20 mouse cellular contexts compared by ENCODE assay signal in the genomic region with DNA sequence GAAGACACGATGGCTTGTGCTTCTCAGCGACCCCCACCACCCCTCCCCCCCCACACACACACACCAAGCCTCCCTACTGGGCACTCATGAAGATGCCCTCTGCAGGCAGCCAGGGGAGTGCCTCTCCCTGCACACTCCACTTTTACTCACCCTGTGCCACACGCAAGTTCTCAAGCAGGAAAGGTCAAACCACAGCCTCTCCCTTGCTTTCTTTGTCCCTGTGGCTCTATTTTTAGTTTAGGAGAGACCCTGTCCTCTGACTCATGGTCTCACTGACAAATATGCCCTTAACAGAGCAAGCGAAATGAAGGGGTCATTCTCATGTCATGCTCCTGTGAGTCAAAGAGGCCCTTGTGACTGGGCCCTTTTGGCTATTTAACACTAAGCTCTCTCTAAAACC. TPM values are rescaled to one million over a fixed set of nuclear protein-coding genes. Genes with fewer than 3 reads are reported as not detected.
DNase-seq lines count a peak whose midpoint lies in the region; TF ChIP-seq lines count a peak whose summit lies in the region.
"Had no signal": no experiment of that assay in that cellular context is flagged by ENCODE, and none has a peak within 500 bp of the region (broad histone marks: within the 10 kb centered on the region; RNA-seq: fewer than 3 reads in every experiment).

No protein-coding gene starts in this region.

- H3K79me3 ChIP-seq in C2C12 (ENCODE audit: low read depth) = no peaks in the 10 kb centered on the region

- no peak for DNase-seq in heart, embryonic 10.5 days (ENCODE audit: low spot score)
- no peak for DNase-seq in heart, postnatal 10 days
- DNase-seq in 3134 (ENCODE audit: extremely low read depth, insufficient read length, low spot score) = peak; percentile 71
- DNase-seq in neural tube, embryonic 10.5 days (ENCODE audit: extremely low spot score, low spot score) = no peak
- no peak for DNase-seq in gastrocnemius, adult 2 months
- DNase-seq: cerebellum, adult 11-12 months; cerebellum, postnatal 36 days; forebrain, postnatal 0 days; layer of hippocampus, postnatal 36 days; left cerebral cortex, postnatal 4 days; lung, adult 18-20 months; lung, postnatal 36 days had no signal

- no peaks in the 10 kb centered on the region for H3K36me3 ChIP-seq in heart, embryonic 10.5 days
- H3K36me3 ChIP-seq in C2C12 (ENCODE audit: control insufficient read depth, insufficient read depth) = no peaks in the 10 kb centered on the region
- H3K36me3 ChIP-seq: hindbrain, embryonic 13.5 days; intestine, embryonic 15.5 days had no signal

- H3K4me3 ChIP-seq in heart, embryonic 10.5 days = no peak overlapping the region
- no peak overlapping the region for H3K4me3 ChIP-seq in C2C12 (ENCODE audit: insufficient read depth, poor library complexity, severe bottlenecking)
- no peak overlapping the region for H3K4me3 ChIP-seq in embryonic fibroblast, embryonic 13.5 days (ENCODE audit: insufficient read depth, low read length)
- no peak overlapping the region for H3K4me3 ChIP-seq in gastrocnemius, adult 2 months
- H3K4me3 ChIP-seq: erythroblast, embryonic 14.5 days; hindbrain, embryonic 13.5 days; intestine, embryonic 15.5 days had no signal

- H3K9me3 ChIP-seq in heart, embryonic 10.5 days = no peaks in the 10 kb centered on the region
- H3K9me3 ChIP-seq: hindbrain, embryonic 13.5 days; intestine, embryonic 15.5 days had no signal

- H3ac ChIP-seq in C2C12 (ENCODE audit: control insufficient read depth, insufficient read length, low read depth) = no peak overlapping the region

- WGBS in heart, embryonic 10.5 days = 25% methylated on average over 4 of the region's 4 CpGs

- peak overlapping the region; percentile 78; the same call in 1 of the 2 replicates for H3K27ac ChIP-seq in heart, embryonic 10.5 days
- H3K27ac ChIP-seq in embryonic fibroblast, embryonic 13.5 days (ENCODE audit: insufficient read depth, low read length) = peak overlapping the region; percentile 32; the same call in 1 of the 2 replicates
- H3K27ac ChIP-seq in gastrocnemius, adult 2 months = no peak overlapping the region
- H3K27ac ChIP-seq: hindbrain, embryonic 13.5 days; intestine, embryonic 15.5 days had no signal

- no peak for TF ChIP-seq POLR2A in embryonic fibroblast, embryonic 13.5 days (IDR thresholded peaks at IDR 0.05; ENCODE audit: low read depth, low read length)

- no peaks in the 10 kb centered on the region for H3K79me2 ChIP-seq in C2C12 (ENCODE audit: control insufficient read depth, insufficient read depth)

- intact Hi-C loops in heart, postnatal 10 days (cut with DNase I) = loop anchor here (5.0 kb wide), 1 partner anchor 328 kb away; no protein-coding TSS in a partner anchor
- intact Hi-C loops in gastrocnemius, adult 2 months (cut with DNase I) = no loop called here

- H3K4me1 ChIP-seq in heart, embryonic 10.5 days = peaks cover 22% of the 10 kb centered on the region
- H3K4me1 ChIP-seq in embryonic fibroblast, embryonic 13.5 days (ENCODE audit: control insufficient read depth, insufficient read depth, low read length) = peaks cover 20% of the 10 kb centered on the region
- H3K4me1 ChIP-seq: hindbrain, embryonic 13.5 days; intestine, embryonic 15.5 days had no signal

- no peaks in the 10 kb centered on the region for H3K27me3 ChIP-seq in heart, embryonic 10.5 days (ENCODE audit: insufficient read depth, poor library complexity, severe bottlenecking)
- H3K27me3 ChIP-seq in C2C12 (ENCODE audit: control insufficient read depth, insufficient read depth, insufficient read length) = no peaks in the 10 kb centered on the region
- H3K27me3 ChIP-seq: hindbrain, embryonic 13.5 days; intestine, embryonic 15.5 days had no signal

- TF ChIP-seq CTCF in C2C12 (IDR thresholded peaks at IDR 0.05; ENCODE audit: control insufficient read depth, insufficient read depth, insufficient read length) = peak; percentile 17
- TF ChIP-seq CTCF in embryonic fibroblast, embryonic 13.5 days (IDR thresholded peaks at IDR 0.05; ENCODE audit: borderline replicate concordance, insufficient read depth, low read length) = 0 out of 2 replicates have a peak, but pooled peaks have one; percentile 5
- no peak for TF ChIP-seq CTCF in gastrocnemius, adult 2 months (IDR thresholded peaks at IDR 0.05)

TF ChIP-seq in C2C12, 6 proteins besides CTCF, POLR2A, EP300 and RAD21:
- TF ChIP-seq MYOG (IDR thresholded peaks at IDR 0.05; ENCODE audit: control insufficient read depth, extremely low read depth, insufficient read length) = no peak
- no peak for TF ChIP-seq FOSL1 (IDR thresholded peaks at IDR 0.05; ENCODE audit: insufficient read depth, low read length, poor library complexity, severe bottlenecking)
- no peak for TF ChIP-seq MAX (IDR thresholded peaks at IDR 0.05)
- peak; percentile 22 for TF ChIP-seq MYOD1 (IDR thresholded peaks at IDR 0.05; ENCODE audit: control insufficient read depth, insufficient read length, low read depth)
- TF ChIP-seq CEBPB (IDR thresholded peaks at IDR 0.05; ENCODE audit: low read depth) = no peak
- no peak for TF ChIP-seq USF1 (IDR thresholded peaks at IDR 0.05; ENCODE audit: low read depth)

RNA-seq across cellular contexts. Expression of a gene that starts 50.3 kb away (rescaled TPM):
- polyA plus RNA-seq in heart, embryonic 10.5 days (2016; fragmentation: Nextera tagmentation; extraction: Ambion mirVana) = 9.3 and 12.8 TPM in 2 replicates
- total RNA-seq in heart, postnatal 10 days (2021) = 10 to 100 TPM; 14.3 to 21.5 TPM
- polyA plus RNA-seq in C2C12 (2012; fragmentation: generic; extraction: Trizol) = not detected
- polyA plus RNA-seq in embryonic fibroblast, embryonic 13.5 days (2011; ENCODE audit: insufficient read length, low read depth, missing spikeins) = not detected in 2 replicates
- 10 to 100 TPM in 1 of 2 experiments, 1 to 10 TPM in 1; 3.8 to 10.3 TPM for total RNA-seq in gastrocnemius, adult 2 months (2021)
- total RNA-seq: MEL; monocyte, adult 5-6 weeks had no signal
- polyA plus RNA-seq: erythroblast, embryonic 14.5 days; liver, adult 2 months had no signal
